Mouse (Mus musculus) heart, postnatal 0 days (tissue): Measurements from ENCODE around the gene Fmod.
A peak's percentile ranks its signal among the peaks of the same experiment; 100 is the strongest.

Source experiments
- CTCF ChIP-seq: IDR thresholded peaks from 2 replicates; pipeline ENCODE4 v1.5.1; 2016; ENCODE audit warnings: antibody characterized with exemption, control low read depth, low read depth
- EP300 ChIP-seq: IDR thresholded peaks from 2 replicates; pipeline ENCODE4 v1.6.1; 2016; ENCODE audit warnings: antibody characterized with exemption, low read depth

GRCm38 (mm10) chr1:134045971-134046370 is 8.9 kb downstream of the Fmod start:
- peak; percentile 95 for TF ChIP-seq CTCF
- no peak for TF ChIP-seq EP300
